Mouse (Mus musculus): ENCODE measurements at regions not wholly inside any gene's neighbourhood (a gene's known extent, or its start where the extent isn't known, plus 50 kb on each side); places are given as distances from the start of the nearest gene placed in this dataset.

DNA sequence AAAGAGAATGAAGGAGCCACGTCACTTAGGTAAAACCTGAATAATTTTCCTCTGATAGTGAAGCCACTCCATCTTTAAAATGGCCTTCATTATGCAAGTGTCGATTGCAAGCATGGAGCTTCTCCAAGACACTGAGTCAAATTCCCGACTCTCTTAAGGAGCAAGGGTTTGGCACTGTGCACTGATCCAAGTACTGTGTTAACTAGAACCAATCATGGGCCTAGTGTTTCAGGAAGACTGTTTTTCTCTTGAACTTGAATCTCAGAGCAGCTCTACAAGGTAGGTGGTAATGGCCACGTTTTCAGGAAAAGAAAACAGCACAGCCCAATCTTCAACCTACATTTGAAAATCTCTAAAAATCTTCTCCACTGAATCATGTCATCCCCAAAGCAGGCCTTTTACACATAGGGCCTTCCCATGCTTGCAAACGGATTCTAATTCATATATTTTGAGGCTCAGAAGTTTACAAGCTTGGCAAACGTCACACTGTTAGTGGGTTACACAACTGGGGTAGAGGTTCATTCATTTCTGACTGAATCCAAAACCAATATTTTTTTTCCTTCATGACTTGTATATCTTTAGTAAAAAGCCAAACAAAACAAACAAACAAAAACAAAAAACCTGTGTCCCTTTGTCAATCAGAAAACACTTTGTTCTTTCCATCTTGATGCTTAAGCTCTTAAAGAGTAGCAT, 342.2 kb upstream of the Zfp462 start:
- DNase-seq: no peak

DNA sequence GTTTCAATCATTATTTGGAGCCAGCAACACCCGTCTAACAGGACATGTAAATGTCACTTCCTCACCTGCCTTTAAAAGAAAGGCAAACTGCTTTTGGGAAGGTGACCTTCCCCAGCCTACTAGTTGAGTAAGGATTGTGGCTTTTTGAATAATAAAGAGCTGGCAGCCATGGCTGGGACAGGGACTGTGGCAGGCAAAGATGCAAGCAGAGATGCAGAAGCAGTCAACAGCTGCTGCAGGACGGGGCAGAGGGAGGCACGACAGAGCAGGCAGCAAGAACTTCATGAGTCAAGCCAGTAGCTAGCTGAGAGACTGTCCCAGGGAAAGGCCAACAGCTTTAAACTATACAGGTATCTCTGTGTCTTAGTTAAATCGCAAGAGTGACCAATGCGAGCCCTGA, 334.7 kb upstream of the Zfp462 start:
- DNase-seq: no peak

DNA sequence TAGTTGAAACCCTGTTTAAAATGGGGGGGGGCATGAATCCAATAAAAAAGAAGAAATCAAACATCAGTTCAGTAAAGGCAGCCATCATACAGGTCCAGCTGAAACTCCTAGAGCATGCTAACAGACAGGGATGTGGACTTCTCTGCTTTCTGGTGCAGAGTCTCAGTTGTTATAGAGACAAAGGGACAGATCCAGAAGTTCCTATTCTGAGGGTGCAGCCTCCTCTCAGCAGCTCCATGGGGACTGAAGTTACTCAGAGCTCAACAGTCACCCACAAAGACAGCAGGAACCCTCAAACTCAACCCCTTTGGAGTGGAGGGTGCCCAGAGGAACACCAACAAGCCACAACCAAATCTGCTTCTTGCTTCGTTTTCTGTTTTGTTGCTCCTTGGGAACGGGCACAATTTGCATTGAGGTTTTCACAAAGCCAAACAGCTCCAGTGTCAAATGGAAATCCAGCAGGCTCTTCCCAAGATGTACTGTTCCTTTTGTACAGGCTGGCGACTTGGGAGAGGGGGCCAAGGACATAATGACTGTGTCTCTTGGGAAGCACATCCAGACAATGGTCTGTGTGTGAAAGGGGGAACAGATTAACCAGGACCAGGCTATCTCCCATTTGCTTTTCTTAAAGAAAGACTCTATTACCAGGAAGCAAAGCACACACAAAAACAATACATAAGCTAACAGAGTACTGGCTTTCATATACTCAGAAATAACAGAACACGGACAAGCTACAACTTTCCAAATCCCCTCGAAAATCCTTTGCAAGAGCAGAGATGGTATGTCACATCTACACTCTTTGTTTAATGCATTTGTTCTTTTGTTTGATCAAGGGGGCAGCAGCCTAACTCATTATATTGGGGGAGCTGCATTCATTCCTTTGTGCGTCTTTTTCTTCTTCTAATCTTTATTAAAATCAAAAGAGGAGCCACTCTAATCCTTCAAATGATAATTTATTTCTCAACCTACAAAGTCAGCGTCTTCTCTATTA, 332.6 kb upstream of the Zfp462 start:
- DNase-seq: no peak

DNA sequence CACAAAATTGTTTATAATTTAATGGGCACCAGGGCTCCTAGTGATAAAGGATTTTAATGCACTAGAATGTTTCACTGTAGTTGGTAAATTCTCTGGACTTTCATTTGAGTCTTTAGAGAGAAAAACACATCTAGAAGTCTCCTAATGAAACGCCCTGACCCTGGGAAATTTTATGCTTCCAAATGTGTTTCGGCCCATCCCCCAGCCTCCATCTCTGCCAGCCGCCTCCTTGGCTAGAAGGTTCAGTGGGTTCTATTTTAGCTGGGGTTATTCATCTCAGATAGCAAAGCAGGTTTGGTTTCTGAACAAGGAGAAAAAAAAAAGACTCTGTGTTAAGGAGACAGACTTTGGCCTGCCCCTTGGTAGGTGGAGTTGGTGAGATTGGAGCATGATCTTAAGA, 331.8 kb upstream of the Zfp462 start:
- DNase-seq: no peak

DNA sequence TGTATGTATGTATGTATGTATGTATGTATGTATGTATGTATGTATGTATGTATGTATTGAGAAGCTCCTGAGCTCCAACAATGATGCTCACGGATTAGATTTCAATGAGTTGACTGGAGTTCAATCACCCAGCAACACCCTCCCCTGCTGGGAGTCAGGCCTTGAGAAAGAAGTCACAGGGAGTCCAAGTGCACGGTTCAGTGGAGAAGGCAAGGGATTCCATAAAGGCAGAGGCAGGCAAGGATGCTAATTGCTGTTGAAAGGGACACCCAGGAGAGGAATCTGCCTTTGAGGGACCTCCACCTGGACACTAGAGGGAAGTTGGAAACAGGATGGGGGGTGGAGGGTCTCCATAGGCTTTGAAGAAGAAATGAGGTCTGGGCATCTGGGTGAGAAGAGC, 331.2 kb upstream of the Zfp462 start:
- DNase-seq: no peak

DNA sequence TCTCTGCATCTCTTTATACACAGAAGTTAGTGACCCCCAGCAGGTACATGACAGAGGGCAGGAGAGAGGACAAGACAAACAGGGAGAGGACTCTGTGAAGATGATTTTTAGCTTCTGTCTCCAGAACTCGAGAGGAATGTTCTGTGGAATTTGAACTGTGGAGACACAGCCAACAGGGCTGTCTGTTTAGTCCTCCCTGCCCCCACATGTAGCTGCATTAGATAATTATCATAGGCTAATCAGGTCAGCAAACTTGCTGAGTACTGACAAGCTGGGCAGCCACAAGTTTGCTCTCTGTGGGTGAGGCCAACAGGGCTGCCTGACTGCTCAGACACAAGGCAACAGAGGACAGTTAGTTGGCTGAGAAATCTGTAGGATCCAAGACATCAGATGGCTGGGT, 329.0 kb upstream of the Zfp462 start:
- no peak for DNase-seq

DNA sequence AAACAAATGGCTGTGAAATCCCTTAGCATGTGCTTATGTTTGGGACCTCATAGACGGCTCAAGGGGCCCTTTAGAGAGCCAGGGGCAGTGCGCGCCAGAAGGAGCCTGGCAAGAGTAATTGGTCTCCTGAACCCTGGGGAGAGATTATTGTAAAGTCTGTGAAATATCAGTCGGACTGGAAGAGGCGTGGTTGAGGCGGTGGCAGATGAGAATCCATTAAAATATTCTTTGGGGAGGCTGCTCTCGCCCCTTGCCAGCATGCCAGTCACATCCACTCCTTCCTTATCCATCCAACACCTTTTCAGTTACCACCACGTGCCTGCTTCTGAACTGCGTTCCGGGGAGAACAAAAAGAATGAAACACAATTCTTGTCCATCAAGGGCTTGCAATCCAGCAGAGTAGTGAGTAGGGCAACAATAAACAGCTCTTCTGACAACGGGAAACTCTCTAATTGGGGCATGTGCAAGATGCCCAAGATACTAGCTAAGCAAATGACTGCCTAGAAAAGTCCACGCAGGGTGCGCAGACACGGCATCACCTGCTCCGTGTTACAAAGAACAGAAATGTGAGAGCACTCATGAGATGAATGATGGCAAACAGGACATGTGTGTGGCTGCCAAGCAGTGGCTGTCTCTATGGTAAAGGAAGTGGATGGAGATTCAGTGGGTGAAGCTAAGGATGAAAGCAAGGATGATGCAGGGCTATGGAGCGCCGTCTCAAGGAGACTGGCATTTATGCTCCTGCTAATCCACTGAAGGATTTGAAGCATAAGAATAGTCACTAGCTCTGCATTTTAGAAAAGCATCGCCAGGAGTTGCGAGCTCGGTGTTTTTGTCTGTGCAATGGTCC, 320.6 kb upstream of the Zfp462 start:
- no peak for DNase-seq

DNA sequence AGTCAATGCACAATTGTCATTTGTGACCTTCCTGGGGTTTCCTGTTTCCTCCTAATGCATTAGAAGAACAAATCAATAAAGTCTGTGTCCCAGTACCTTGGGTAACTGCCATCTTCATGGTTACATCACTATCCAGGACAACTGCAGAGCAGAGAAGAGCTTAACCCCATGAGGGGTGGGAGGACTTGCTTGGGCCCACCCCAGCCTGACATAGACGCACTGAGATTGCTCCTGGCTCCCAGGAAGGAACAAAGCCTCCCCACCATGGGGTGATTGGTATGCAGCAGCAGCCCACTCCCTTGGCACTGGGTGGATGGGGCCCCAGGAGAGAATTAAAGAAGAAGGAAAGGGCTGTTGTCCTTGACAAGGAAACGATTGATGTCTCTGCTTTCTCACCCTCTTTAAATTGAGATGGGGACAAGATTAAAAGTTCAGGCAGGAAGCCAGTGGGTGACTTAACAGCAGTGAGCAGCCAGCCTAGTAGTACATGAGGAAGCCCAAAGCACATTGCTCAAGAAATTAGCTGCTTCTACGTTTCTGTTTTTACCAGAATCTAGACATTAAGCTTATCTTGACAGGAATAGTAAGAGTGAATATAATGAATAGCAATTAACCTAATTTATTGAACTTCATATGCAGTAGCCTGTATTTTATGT, 307.7 kb upstream of the Zfp462 start:
- no peak for DNase-seq

DNA sequence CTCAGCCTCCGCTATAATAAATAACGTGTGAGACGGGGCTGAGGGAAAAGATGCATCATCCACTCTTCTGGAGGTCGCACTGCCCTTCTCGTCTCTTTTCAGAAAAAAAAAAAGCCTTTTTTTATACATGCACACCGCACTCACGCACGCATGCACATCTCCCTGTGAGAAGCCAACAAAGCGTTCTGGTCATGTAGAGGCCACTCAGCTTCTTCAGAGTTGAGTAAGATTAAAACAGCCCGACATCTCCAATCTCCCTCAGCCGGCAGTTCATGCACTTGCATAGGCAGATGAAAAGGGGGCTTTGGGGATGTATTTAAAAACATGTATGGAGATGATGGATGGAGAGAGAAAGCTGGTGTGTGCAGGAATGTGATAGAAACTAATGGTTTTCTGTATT, 298.8 kb upstream of the Zfp462 start:
- DNase-seq: peak in 1 of 2 experiments; percentile 7

DNA sequence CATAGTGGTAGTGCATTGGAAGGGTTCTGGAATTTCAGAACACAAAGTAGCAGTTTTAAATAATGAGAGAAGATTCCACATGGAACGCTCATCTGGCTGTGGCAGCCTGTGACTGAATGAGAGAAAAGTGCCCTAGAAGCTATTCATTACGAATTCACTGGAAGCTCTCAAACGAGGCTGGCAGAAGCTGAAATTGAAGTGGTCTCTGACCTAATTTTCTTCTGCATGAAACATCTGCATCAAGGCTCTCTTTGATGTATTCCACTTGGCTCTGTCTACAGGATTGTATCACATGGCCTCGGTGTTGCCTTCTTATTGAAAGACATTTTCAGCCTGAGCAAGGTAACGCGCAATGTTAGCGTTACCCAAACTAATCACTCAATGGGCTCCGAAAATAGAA, 298.4 kb upstream of the Zfp462 start:
- DNase-seq: peak; percentile 11 to 17

DNA sequence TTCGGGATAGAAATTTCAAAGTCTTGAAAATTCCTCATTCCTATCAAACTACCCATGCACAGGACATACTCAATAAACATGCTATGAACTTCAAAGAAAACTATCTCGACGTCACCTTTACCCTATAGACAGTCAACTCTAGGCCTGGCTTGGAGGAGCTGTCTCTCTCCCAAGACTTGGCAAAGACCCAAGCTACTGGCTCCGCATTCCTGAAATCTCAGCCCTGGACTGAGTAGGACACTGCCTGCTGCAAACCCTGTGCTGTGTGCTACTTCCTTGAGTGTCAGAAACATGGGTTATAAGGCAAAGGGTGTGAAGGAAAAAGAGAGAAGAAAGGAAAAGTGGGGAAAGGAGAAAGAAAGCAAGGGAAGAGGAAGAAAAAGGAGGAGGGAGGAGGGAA, 296.6 kb upstream of the Zfp462 start:
- DNase-seq: peak; percentile 16 to 25

DNA sequence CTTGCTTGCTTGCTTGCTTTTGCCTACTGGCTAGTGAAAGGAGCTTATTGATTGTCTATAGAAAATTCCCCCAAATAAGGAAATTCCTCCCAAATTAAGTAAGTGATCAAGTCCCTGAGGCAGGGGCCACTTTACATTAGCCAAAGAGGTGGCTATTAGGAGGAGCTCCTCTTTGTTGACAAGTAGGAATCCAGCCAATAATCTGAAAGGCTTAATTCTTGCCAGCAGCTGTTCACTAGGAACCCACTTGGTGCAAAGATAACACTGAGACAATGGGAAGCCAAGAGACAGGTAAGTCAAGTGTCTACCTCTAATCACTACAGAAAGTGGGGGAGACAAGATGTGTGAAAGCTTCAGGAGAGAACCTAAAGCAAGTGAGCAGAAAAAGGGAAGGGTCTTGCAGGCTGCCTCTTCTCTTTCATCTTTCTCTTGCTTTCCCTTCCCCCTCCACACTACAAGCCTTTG, 293.2 kb upstream of the Zfp462 start:
- DNase-seq: no peak

DNA sequence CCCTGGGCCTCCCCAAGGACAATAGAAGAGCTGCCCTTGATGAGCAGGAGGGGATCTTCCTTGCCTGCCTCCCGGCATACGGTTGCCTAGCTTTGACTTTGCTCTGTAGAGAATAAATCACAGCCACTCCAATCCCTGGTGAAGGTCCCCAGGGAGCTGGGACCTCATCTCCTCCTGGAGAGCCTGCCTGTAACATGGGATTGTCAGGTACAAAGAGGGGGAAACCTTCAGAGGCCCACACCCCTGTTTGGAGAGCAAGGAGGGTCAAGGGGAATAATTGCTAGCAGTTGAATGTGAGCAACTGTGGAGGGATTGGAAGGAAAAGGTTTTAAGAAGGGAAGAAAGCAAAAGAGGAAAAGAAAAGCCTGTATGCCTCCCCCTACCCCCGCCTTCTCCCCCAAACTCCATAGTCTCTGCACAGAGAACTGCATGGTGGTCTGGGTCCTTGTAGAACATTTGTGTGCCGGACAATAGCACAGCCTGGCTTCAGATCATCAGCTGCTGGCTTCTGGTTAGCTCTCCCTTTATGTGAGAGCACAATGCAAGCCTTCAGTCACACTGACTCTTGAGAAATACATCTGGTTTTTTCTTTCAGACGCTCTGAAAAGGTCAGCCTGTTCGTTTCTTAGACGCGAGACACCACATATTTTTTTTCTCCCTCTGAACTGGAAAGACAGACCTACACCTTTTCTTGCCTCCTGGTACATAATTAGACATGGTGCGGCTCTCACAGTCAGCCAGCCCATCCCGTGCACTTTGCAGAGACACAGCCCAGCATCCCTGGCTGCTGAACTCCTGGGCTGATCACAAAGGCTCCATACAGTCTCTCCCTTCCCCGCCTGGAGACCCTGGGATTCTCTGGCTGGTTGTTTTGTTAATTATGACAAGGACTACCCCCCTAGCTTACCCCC, 292.5 kb upstream of the Zfp462 start:
- peak in 1 of 2 experiments; percentile 15 for DNase-seq

DNA sequence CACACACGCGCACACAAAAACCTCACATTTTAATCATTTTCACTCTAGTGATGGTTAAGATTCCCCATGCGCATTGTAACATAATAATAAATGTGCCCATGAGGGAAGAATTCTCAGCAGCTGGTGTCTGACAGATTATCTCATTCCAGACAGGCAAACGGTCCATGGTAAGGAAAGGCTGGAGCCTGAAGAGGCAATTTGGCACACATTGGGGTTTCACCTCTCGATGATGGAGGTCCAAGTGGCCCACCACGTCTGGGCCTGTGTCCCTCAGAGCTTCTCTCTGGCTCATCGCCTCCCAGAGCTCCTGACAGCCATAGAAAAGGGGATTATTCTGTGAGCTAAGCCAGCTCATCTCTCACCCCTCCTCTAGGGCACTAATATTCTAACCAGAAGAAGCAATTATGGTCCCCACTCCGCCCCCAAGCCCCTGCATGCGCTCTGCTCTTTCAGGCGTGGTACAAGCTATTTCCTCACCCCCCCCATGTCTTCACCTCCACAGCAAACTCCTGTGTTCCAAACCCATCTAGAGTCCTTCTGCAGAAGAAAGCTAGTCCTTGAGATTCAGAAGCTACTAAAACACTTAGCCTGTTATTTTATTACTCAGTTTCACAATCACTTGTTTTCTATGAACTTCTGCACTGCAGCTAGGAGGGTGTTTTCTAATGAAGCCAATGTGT, 291.6 kb upstream of the Zfp462 start:
- DNase-seq: no peak

Data from adrenal gland, postnatal 36 days (tissue).